Mouse (Mus musculus) midbrain, postnatal 0 days (tissue): ENCODE measurements around the gene Cfap99. TPM values are rescaled to one million over a fixed set of nuclear protein-coding genes. Genes with fewer than 3 reads are reported as not detected.

Source experiments
- ATAC-seq: fragments of 200-750 bp; cut with Nextera tagmentation; 2 replicates; pipeline ENCODE4 v1.8.0; 2017; ENCODE audit warnings: moderate number of reproducible peaks, mild to moderate bottlenecking, moderate TSS enrichment, moderate library complexity; ENCODE audit not compliant: low FRiP score
- DNase-seq: peaks from one replicate; pipeline ENCODE4 v3.0.0-alpha.2; 2015; ENCODE audit warnings: low spot score
- H3K27ac ChIP-seq: fragments of 300-500 bp; sonication (generic); 2 replicates; pipeline ENCODE4 v1.5.1; 2014; ENCODE audit warnings: low read depth, mild to moderate bottlenecking, low read length, mixed read lengths
- H3K27me3 ChIP-seq: fragments of 300-500 bp; sonication (generic); 2 replicates; pipeline ENCODE4 v1.6.1; 2014; ENCODE audit warnings: low read length, control low read depth, mixed read lengths; ENCODE audit not compliant: insufficient read depth
- H3K36me3 ChIP-seq: fragments of 300-500 bp; sonication (generic); 2 replicates; pipeline ENCODE4 v1.6.1; 2014; ENCODE audit warnings: low read length, control low read depth, mixed read lengths; ENCODE audit not compliant: insufficient read depth
- H3K4me1 ChIP-seq: fragments of 300-500 bp; sonication (generic); 2 replicates; pipeline ENCODE4 v1.6.1; 2014; ENCODE audit warnings: mild to moderate bottlenecking, control low read depth, antibody characterized with exemption, low read length, mixed read lengths; ENCODE audit not compliant: insufficient read depth
- H3K4me2 ChIP-seq: fragments of 300-500 bp; sonication (generic); 2 replicates; pipeline ENCODE4 v1.6.1; 2014; ENCODE audit warnings: low read depth, mild to moderate bottlenecking, low read length, mixed read lengths; ENCODE audit not compliant: poor library complexity, severe bottlenecking
- H3K4me3 ChIP-seq: fragments of 300-500 bp; sonication (generic); 2 replicates; pipeline ENCODE4 v1.5.1; 2014; ENCODE audit warnings: low read depth, mild to moderate bottlenecking, low read length, moderate library complexity
- H3K9ac ChIP-seq: fragments of 300-500 bp; sonication (generic); replicated peaks from 2 replicates; pipeline ENCODE4 v1.6.1; 2014; ENCODE audit warnings: mild to moderate bottlenecking, low read length, moderate library complexity, mixed read lengths; ENCODE audit not compliant: poor library complexity, severe bottlenecking
- H3K9me3 ChIP-seq: fragments of 300-500 bp; sonication (generic); 2 replicates; pipeline ENCODE4 v1.6.1; 2016; ENCODE audit warnings: low read length, control low read depth
- CTCF ChIP-seq: IDR thresholded peaks from 2 replicates; pipeline ENCODE4 v1.5.1; 2016; ENCODE audit warnings: antibody characterized with exemption, mild to moderate bottlenecking
- WGBS: fragments of 180-500 bp; shearing (Covaris S2); extraction: QIAGEN DNeasy Blood & Tissue Kit; methylation state at CpG from one replicate; pipeline ENCODE4 v1.1.7; 2014; 5-methylcytosine and 5-hydroxymethylcytosine counted together
- polyA plus RNA-seq: library from polyadenylated mRNA; unstranded; fragments of >200 nt; fragmentation: Nextera tagmentation; extraction: Ambion mirVana; gene quantifications from 2 replicates; pipeline ENCODE4 v1.2.1, GENCODE M21; 2015
- total RNA-seq: library from RNA; depleted of rRNA; stranded (reverse); fragments of >200 nt; gene quantifications from 2 replicates; pipeline ENCODE4 v1.2.3, GENCODE M21; 2014; rRNA removed

Cfap99 gene
- total RNA-seq (0.24 and 2.1 TPM in 2 replicates), polyA plus RNA-seq (0.12 and 0.37 TPM in 2 replicates)

DNA sequence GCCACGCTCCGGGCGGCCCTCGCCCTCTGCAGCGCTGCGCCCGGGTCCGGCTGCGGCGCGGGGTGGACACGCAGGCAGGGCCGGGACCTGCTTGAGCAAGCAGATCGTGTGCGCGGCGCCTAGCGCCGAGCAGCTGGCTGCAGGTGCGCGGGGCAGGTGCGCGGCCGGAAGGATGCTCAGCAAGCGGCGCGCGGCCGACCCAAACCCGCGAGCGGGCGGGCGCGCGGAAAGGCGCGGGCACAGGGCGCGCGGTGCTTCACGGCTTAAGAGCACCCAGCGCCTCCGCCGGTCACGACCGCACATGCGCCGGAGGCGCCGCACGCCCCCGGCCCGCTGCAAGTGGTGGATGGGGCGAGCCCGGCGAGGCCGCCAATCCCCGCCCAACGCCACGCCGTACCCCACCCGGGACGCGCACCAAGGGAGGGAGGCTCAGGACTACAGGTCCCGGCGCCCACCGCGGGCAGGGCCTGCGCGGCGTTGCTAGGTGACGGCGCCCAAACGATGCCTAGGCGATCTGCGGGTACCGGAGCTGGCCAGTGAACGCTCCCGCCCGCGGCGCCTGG lies at the start of gene Cfap99, which contains the start of gene Zfyve28:
Gene Cfap99 (plus strand): TSS at position 447 of the 563 bp plus-strand sequence.
Gene Zfyve28 (minus strand): TSS at position 296 of the 563 bp plus-strand sequence.
- peak within 1 kb of the TSS; percentile 74 for H3K4me2 ChIP-seq
- H3K36me3 ChIP-seq = no peaks in the 10 kb centered on the region
- peak within 1 kb of the TSS; percentile 51; the same call in 1 of the 2 replicates for H3K27ac ChIP-seq
- H3K4me3 ChIP-seq = peak within 1 kb of the TSS; percentile 48
- peak within 1 kb of the TSS; percentile 62 for H3K9ac ChIP-seq
- peak; percentile 98 for ATAC-seq
- H3K9me3 ChIP-seq = no peaks in the 10 kb centered on the region
- H3K27me3 ChIP-seq = peaks cover 6% of the 10 kb centered on the region; the same call in 1 of the 2 replicates
- H3K4me1 ChIP-seq = 0 out of 2 replicates have a peak, but pooled peaks cover 4% of the 10 kb centered on the region
- peak; percentile 96 for DNase-seq
- under 1% methylated on average over 50 of the region's 83 CpGs for WGBS
- peak; percentile 13; the same call in 1 of the 2 replicates for TF ChIP-seq CTCF

DNA sequence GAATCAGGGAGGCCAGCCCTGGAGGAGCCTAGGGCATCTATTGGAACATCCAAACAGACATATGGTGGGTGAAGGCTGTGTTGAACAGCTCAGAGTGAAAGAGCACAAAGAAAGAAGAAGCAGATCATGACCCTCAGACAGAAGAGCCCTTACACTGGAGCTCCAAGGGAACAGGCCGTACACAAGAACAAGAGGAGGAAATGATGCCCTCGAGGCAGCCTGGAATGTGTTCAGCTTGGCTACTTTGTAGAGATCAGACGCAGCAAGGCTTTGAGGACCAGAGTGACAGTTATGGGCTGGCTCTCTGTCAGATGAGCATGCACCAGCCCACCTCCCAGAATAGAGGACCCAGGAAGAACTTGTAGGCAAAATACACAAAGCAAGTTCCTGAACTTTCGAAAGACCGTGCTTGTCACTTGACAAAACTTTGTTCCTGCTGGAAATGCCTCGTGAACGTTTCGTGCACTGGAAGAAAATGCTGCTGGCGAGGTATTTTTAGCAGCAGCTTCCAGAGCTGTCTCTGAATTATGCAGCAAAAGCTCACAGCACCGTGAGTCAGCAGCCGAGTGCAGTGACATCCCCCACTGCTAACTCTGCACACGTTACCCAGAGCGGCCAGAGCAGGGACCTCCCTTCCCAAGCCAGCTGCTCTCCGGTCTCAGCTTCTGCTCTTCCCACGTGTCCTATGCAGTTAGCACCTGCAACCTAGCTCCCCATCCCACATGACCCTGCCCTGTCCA lies 46.0 kb upstream of the Cfap99 start:
- H3K27ac ChIP-seq = peak overlapping the region; percentile 20
- H3K9me3 ChIP-seq = no peaks in the 10 kb centered on the region
- no peaks in the 10 kb centered on the region; the same call in 1 of the 2 replicates for H3K36me3 ChIP-seq
- H3K27me3 ChIP-seq = no peaks in the 10 kb centered on the region
- 28% methylated on average over 15 of the region's 15 CpGs for WGBS
- peaks cover 14% of the 10 kb centered on the region for H3K4me1 ChIP-seq
- ATAC-seq (peak; percentile 80; the same call in 1 of the 2 replicates), DNase-seq (peak; percentile 69)
- no peak for TF ChIP-seq CTCF
- H3K9ac ChIP-seq = no peak overlapping the region
- no peak overlapping the region for H3K4me3 ChIP-seq
- peak overlapping the region; percentile 21 for H3K4me2 ChIP-seq

DNA sequence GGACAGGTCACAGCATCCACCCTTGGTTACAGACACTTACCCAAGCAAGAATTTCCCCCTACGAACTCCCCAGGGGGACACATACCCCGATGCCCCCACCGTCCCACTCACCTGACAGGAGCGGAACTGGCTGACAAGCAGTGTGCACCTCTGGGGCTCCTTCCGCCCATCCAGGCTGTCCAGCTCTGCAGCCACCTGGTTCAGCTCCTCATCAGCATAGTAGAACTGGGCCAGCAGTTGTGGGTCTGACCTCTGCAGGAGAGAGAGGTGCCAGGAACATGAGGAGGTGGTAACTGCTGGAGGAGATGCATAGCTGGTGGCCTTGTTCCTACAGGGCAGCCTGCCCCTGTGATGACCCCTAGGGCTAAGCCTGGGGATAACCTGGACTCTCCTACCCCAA lies 45.3 kb upstream of the Cfap99 start:
- H3K36me3 ChIP-seq = no peaks in the 10 kb centered on the region; the same call in 1 of the 2 replicates
- no peaks in the 10 kb centered on the region for H3K27me3 ChIP-seq
- TF ChIP-seq CTCF = no peak
- WGBS = 88% methylated on average over 5 of the region's 5 CpGs
- no peak overlapping the region for H3K4me2 ChIP-seq
- DNase-seq (no peak), ATAC-seq (no peak)
- H3K4me3 ChIP-seq = no peak overlapping the region
- no peaks in the 10 kb centered on the region for H3K9me3 ChIP-seq
- H3K27ac ChIP-seq = no peak overlapping the region; the same call in 1 of the 2 replicates
- no peak overlapping the region for H3K9ac ChIP-seq
- peaks cover 14% of the 10 kb centered on the region for H3K4me1 ChIP-seq

DNA sequence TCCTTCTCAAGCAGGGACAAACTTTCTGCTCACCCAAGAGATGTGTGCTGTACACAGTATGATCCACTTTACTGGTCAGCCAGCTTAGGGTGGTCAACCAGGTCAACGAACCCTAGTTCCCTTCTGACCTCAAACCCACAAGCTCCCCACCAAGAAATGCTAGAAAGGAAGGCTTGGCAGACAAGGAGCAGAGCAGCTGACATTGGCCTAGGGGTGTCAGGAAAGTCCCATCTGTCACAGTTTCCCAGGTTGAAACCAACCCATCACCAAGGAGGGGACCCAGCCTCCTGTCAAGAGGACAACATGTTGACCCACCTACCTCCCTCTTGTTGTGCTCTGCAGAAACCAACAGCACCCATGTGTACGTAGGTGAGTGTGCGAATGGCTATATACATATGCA lies 42.0 kb upstream of the Cfap99 start:
- DNase-seq = no peak
- Histone ChIP-seq H3K4me2 (no peak overlapping the region), H3K9ac (no peak overlapping the region), H3K27ac (no peak overlapping the region), H3K4me1 (peaks cover 14% of the 10 kb centered on the region), H3K9me3 (no peaks in the 10 kb centered on the region), H3K27me3 (no peaks in the 10 kb centered on the region), H3K36me3 (no peaks in the 10 kb centered on the region; the same call in 1 of the 2 replicates), H3K4me3 (no peak overlapping the region)
- no peak for TF ChIP-seq CTCF
- no peak for ATAC-seq
- WGBS = 90% methylated on average over 3 of the region's 3 CpGs

DNA sequence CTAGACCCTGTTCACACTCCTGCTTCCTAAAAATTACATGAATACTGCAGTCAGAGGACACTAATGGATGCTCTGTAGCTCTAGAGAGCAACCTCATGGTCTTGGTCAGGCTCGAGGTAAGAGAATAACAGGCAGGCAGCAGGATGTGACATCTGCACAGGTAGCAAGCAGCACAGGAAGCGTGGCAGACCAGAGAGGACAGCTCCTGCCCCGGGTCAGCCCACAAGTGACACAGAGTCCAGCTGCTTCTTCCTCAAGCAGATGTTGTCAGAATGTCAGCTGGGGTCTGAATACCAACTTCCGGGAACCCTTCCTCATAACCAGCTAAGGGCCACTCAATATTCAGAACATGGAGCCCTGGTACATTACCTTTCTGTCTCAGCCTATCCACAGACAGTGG lies 39.3 kb upstream of the Cfap99 start:
- ATAC-seq (no peak), DNase-seq (no peak)
- Histone ChIP-seq H3K4me2 (no peak overlapping the region), H3K9me3 (no peaks in the 10 kb centered on the region), H3K36me3 (no peaks in the 10 kb centered on the region), H3K9ac (no peak overlapping the region), H3K4me3 (no peak overlapping the region), H3K27me3 (no peaks in the 10 kb centered on the region), H3K27ac (no peak overlapping the region), H3K4me1 (peaks cover 6% of the 10 kb centered on the region)
- WGBS = 91% methylated on average over 4 of the region's 4 CpGs
- no peak for TF ChIP-seq CTCF

DNA sequence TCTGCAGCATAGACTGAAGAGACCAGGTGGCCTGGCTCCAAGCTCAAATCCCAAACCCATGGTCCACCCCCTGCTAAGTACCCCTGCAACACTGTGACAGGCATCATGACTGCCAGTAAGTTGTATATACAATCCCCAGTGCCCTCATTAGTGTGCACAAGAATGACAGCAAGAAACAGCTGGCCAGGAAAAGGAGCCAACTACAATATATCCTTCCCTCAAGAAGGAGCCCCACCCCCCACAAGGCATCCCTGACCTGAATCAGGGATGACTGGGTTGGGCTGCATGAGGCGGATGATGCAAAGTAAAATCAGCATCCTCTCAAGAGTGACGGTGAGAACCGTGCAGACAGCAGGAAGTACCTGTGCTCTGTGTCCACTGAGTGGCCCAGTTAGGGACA lies 38.3 kb upstream of the Cfap99 start:
- Histone ChIP-seq H3K27ac (no peak overlapping the region), H3K27me3 (no peaks in the 10 kb centered on the region), H3K4me1 (peaks cover 6% of the 10 kb centered on the region), H3K9me3 (no peaks in the 10 kb centered on the region), H3K4me2 (no peak overlapping the region), H3K9ac (no peak overlapping the region), H3K4me3 (no peak overlapping the region), H3K36me3 (no peaks in the 10 kb centered on the region)
- TF ChIP-seq CTCF = no peak
- 59% methylated on average over 3 of the region's 3 CpGs for WGBS
- DNase-seq (peak; percentile 28), ATAC-seq (no peak)
